ENCODE assay signal across 9 mouse cellular contexts in the genomic region with DNA sequence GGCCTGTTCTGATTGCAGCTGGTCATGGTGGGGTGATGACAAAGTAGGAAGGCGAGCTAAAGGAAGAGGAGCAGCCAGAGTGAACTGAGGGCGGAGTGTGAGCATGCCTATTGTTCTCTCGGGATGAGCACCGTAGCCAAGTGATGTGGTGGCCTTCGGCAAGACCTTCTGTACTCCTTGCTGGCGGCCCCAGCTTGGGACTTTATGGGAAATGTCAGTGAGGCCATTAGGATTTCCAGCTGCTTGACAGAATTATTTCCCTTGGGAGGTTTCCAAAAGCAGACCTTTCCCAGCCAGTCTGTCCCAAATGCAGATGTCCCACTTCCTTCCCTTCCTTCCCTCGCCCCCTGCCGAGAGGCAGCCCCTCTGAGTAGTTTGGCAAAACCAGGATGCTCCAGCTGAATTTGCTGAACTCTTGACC. TPM values are rescaled to one million over a fixed set of nuclear protein-coding genes. Genes with fewer than 3 reads are reported as not detected.
A peak's percentile ranks its signal among the peaks of the same experiment; 100 is the strongest.
DNase-seq lines count a peak whose midpoint lies in the region; ATAC-seq and TF ChIP-seq lines count a peak whose summit lies in the region.
"Had no signal": no experiment of that assay in that cellular context is flagged by ENCODE, and none has a peak within 500 bp of the region (broad histone marks: within the 10 kb centered on the region; RNA-seq: fewer than 3 reads in every experiment).

No protein-coding gene starts in this region.

- ATAC-seq in heart, postnatal 0 days (ENCODE audit: insufficient read depth, low read depth) = peak; percentile 77

- 57% methylated on average over 8 of the region's 8 CpGs for WGBS in heart, postnatal 0 days

- peaks cover 27% of the 10 kb centered on the region for H3K4me1 ChIP-seq in heart, postnatal 0 days (ENCODE audit: control insufficient read depth, insufficient read depth)

- no peak overlapping the region for H3K4me2 ChIP-seq in heart, postnatal 0 days (ENCODE audit: low read depth, low read length)

- H3K9ac ChIP-seq in heart, postnatal 0 days (replicated peaks; ENCODE audit: low read depth, low read length) = no peak overlapping the region

- peak overlapping the region; percentile 67 for H3K27ac ChIP-seq in heart, postnatal 0 days (ENCODE audit: low read depth)

- no peaks in the 10 kb centered on the region for H3K27me3 ChIP-seq in heart, postnatal 0 days (ENCODE audit: control insufficient read depth, insufficient read depth, low read length)

- peak; percentile 0; the same call in 1 of the 2 replicates for TF ChIP-seq CTCF in heart, postnatal 0 days (IDR thresholded peaks at IDR 0.05; ENCODE audit: low read depth)

- no peak overlapping the region for H3K4me3 ChIP-seq in heart, postnatal 0 days (ENCODE audit: low read depth, low read length)

- H3K36me3 ChIP-seq in heart, postnatal 0 days (replicated peaks; ENCODE audit: control insufficient read depth, insufficient read depth, low read length) = no peaks in the 10 kb centered on the region

- H3K9me3 ChIP-seq in heart, postnatal 0 days (replicated peaks; ENCODE audit: control insufficient read depth, low read length) = no peaks in the 10 kb centered on the region

- no peak for TF ChIP-seq EP300 in heart, postnatal 0 days (IDR thresholded peaks at IDR 0.05; ENCODE audit: low read depth)

- peak; percentile 38 to 70 for DNase-seq in adrenal gland, adult (ENCODE audit: inconsistent age in 2 of 2, low spot score in 1 of 2)
- DNase-seq in adrenal gland, adult 18-20 months (ENCODE audit: low spot score in 2 of 2) = no peak
- DNase-seq in ES-CJ7 (ENCODE audit: low read depth, low spot score) = peak; percentile 79
- peak; percentile 58 for DNase-seq in heart, postnatal 0 days (ENCODE audit: low spot score)
- DNase-seq in kidney, postnatal 25 days = peak; percentile 67 to 85
- no peak for DNase-seq in thymus, postnatal 25 days
- no peak for DNase-seq in cerebellum, postnatal 36 days
- no peak for DNase-seq in urinary bladder, adult 18-20 months (ENCODE audit: low spot score in 2 of 2)
- DNase-seq: layer of hippocampus, postnatal 36 days had no signal

RNA-seq across cellular contexts. Expression of a gene that starts 8.1 kb away (rescaled TPM):
- 10 to 100 TPM; 31.9 to 41.2 TPM for total RNA-seq in adrenal gland, adult 18-20 months (2021)
- 38.2 and 52.2 TPM in 2 replicates for total RNA-seq in heart, postnatal 0 days (2014; rRNA removed; ENCODE audit: low replicate concordance)
- 47.6 and 49.5 TPM in 2 replicates for polyA plus RNA-seq in heart, postnatal 0 days (2015; fragmentation: Nextera tagmentation; extraction: Ambion mirVana)

RNA-seq across cellular contexts. Expression of a gene that starts 56.6 kb away (rescaled TPM):
- under 1 TPM; 0.06 to 0.13 TPM for total RNA-seq in adrenal gland, adult 18-20 months (2021)
- not detected in 2 replicates for total RNA-seq in heart, postnatal 0 days (2014; rRNA removed; ENCODE audit: low replicate concordance)
- polyA plus RNA-seq in heart, postnatal 0 days (2015; fragmentation: Nextera tagmentation; extraction: Ambion mirVana) = not detected in 2 replicates

Comparison
In these comparisons a context has a peak if more than half of its experiments do, and no peak if none do; other contexts are left out.
1. DNase-seq: peak in adrenal gland, adult (2 of 2), ES-CJ7 (single experiment), heart, postnatal 0 days (single experiment) and kidney, postnatal 25 days (2 of 2); none in adrenal gland, adult 18-20 months (0 of 2), thymus, postnatal 25 days (single experiment), cerebellum, postnatal 36 days (0 of 2) and urinary bladder, adult 18-20 months (0 of 2).